Mouse (Mus musculus) liver, postnatal 0 days (tissue): ENCODE measurements around the gene Rap1b.

Source experiments
- CTCF ChIP-seq: sonication (generic); IDR thresholded peaks from 2 replicates; pipeline ENCODE4 v1.5.1; 2016; ENCODE audit warnings: antibody characterized with exemption, low read depth
- EP300 ChIP-seq: IDR thresholded peaks from 2 replicates; pipeline ENCODE4 v1.6.1; 2016; ENCODE audit warnings: antibody characterized with exemption, low read depth, mild to moderate bottlenecking

DNA sequence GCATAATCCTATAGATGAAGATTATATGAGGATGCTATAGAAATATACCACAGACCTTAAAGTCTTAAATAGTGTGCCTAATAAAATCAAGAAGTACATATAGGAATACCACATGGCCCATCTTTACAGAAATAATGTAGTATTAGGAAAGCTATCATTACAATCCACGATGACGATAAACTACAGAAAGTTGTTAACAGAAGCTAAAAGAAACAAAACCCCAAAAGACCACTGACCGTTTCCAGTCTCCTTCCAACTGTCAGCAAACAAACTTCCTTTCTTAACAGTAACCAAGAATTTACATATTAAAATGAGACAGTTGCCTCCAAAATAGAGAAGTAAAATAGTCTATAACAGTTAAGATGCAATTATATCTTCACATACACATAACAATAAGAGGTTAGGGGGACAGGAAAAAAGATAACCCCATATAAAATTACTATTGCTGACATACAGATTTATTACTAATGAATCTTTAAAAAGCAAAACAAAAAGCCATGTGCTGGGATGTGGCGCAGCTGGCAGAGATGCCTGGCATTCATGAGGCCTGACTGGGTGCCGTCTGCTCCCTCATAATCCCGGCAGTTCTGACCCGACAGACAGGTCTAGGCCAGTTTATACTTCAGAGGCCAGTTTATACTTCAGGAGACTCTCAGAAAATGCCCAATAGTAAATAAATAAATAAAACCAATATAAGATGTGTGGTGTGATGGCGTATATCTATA lies 66.1 kb downstream of the Rap1b start:
- TF ChIP-seq CTCF (no peak), EP300 (no peak)
